Mouse (Mus musculus) liver, postnatal 0 days (tissue): Measurements from ENCODE around the gene Rapgefl1. TPM values are rescaled to one million over a fixed set of nuclear protein-coding genes. Genes with fewer than 3 reads are reported as not detected.

ENCODE experiments used
- ATAC-seq: fragments of 200-750 bp; cut with Nextera tagmentation; 2 replicates; pipeline ENCODE4 v1.8.0; 2017; ENCODE audit warnings: mild to moderate bottlenecking, moderate library complexity
- DNase-seq: peaks from one replicate; pipeline ENCODE4 v3.0.0-alpha.2; 2016
- H3K27ac ChIP-seq: fragments of 300-500 bp; sonication (generic); 2 replicates; pipeline ENCODE4 v1.5.1; 2014; ENCODE audit warnings: antibody characterized with exemption, moderate library complexity, mild to moderate bottlenecking, low read depth
- H3K27me3 ChIP-seq: fragments of 300-500 bp; sonication (generic); 2 replicates; pipeline ENCODE4 v1.6.1; 2014; ENCODE audit warnings: low read length, control low read depth, mixed read lengths; ENCODE audit not compliant: insufficient read depth
- H3K36me3 ChIP-seq: fragments of 300-500 bp; sonication (generic); replicated peaks from 2 replicates; pipeline ENCODE4 v1.6.1; 2014; ENCODE audit warnings: mild to moderate bottlenecking, control low read depth, low read length, moderate library complexity, mixed read lengths; ENCODE audit not compliant: insufficient read depth
- H3K4me1 ChIP-seq: fragments of 300-500 bp; sonication (generic); 2 replicates; pipeline ENCODE4 v1.6.1; 2014; ENCODE audit warnings: antibody characterized with exemption, mild to moderate bottlenecking, control low read depth; ENCODE audit not compliant: insufficient read depth
- H3K4me2 ChIP-seq: fragments of 300-500 bp; sonication (generic); 2 replicates; pipeline ENCODE4 v1.6.1; 2014; ENCODE audit warnings: low read depth, mild to moderate bottlenecking, low read length, moderate library complexity, mixed read lengths
- H3K4me3 ChIP-seq: fragments of 300-500 bp; sonication (generic); 2 replicates; pipeline ENCODE4 v1.5.1; 2014; ENCODE audit warnings: low read depth, low read length
- H3K9ac ChIP-seq: fragments of 300-500 bp; sonication (generic); replicated peaks from 2 replicates; pipeline ENCODE4 v1.6.1; 2014; ENCODE audit warnings: mild to moderate bottlenecking, moderate library complexity
- H3K9me3 ChIP-seq: fragments of 300-500 bp; sonication (generic); 2 replicates; pipeline ENCODE4 v1.6.1; 2016; ENCODE audit warnings: mild to moderate bottlenecking, control low read depth, low read length, mixed read lengths
- CTCF ChIP-seq: sonication (generic); IDR thresholded peaks from 2 replicates; pipeline ENCODE4 v1.5.1; 2016; ENCODE audit warnings: antibody characterized with exemption, low read depth
- EP300 ChIP-seq: IDR thresholded peaks from 2 replicates; pipeline ENCODE4 v1.6.1; 2016; ENCODE audit warnings: antibody characterized with exemption, low read depth, mild to moderate bottlenecking
- WGBS: fragments of 180-500 bp; shearing (Covaris S2); extraction: QIAGEN DNeasy Blood & Tissue Kit; methylation state at CpG from one replicate; pipeline ENCODE4 v1.1.7; 2014; ENCODE audit not compliant: insufficient replicate concordance; 5-methylcytosine and 5-hydroxymethylcytosine counted together
- polyA plus RNA-seq: library from polyadenylated mRNA; unstranded; fragments of >200 nt; fragmentation: Nextera tagmentation; extraction: Ambion mirVana; gene quantifications from 2 replicates; pipeline ENCODE4 v1.2.1, GENCODE M21; 2015

Gene Rapgefl1
- polyA plus RNA-seq, 1 experiment from 2014 or later = 0.21 TPM

GRCm38 (mm10) chr11:98829091-98829775 is 7.4 kb upstream of the Rapgefl1 start:
- H3K4me2 ChIP-seq = no peak overlapping the region
- H3K27me3 ChIP-seq = no peaks in the 10 kb centered on the region
- peak; percentile 24 for ATAC-seq
- H3K4me3 ChIP-seq = no peak overlapping the region
- H3K36me3 ChIP-seq = peaks cover 72% of the 10 kb centered on the region
- H3K9me3 ChIP-seq = no peaks in the 10 kb centered on the region
- no peak overlapping the region for H3K27ac ChIP-seq
- H3K4me1 ChIP-seq = no peaks in the 10 kb centered on the region
- no peak overlapping the region for H3K9ac ChIP-seq
- WGBS = 66% methylated on average over 12 of the region's 12 CpGs
- TF ChIP-seq CTCF (peak; percentile 87), EP300 (no peak)
- peak; percentile 38 for DNase-seq

DNA sequence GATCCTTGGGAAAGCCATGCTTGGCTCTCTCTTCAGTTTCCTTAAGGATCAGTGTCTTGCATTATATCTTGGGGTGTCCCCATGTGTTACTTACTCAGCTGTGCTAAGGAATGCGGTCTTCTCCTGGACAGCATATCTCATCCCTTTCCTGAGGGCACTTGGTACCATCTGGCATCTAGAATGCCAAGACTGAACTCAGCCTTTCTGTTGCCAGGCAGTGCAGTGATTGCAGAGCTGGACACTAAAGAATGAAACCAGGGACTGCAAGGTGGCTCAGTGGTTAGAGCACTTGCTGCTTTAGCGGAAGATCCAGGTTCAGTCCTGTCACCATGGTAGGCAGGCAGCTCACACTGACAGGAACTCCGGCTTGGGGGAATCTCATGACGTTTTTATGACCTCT is 6.7 kb upstream of the Rapgefl1 start:
- H3K4me2 ChIP-seq = no peak overlapping the region
- H3K36me3 ChIP-seq = peaks cover 66% of the 10 kb centered on the region
- H3K9me3 ChIP-seq = no peaks in the 10 kb centered on the region
- TF ChIP-seq EP300 (no peak), CTCF (no peak)
- no peaks in the 10 kb centered on the region for H3K4me1 ChIP-seq
- no peak overlapping the region for H3K4me3 ChIP-seq
- 87% methylated on average over 4 of the region's 4 CpGs for WGBS
- H3K27me3 ChIP-seq = no peaks in the 10 kb centered on the region
- DNase-seq (no peak), ATAC-seq (no peak)
- no peak overlapping the region for H3K27ac ChIP-seq
- no peak overlapping the region for H3K9ac ChIP-seq

DNA sequence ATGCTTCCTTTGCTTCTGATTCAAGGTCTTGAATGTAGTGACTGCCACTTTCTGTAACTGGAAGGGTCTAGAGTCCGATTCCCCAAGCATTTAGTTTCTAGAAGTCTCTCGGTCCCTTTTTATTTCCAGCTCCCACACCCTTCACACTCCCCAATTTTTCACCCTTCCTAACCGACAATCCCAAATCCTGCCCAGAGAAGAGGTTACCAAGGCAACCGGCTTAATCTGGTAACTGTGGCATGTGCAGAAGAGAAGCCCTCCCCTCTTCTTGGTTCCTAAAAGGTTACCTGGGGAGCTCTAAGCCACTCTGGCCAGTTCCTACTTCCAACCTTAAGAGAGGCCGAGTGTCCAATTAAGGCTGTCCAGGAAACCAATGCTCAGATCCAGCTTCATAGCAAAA is 1.3 kb upstream of the Rapgefl1 start:
- Histone ChIP-seq H3K27me3 (peaks cover 19% of the 10 kb centered on the region), H3K9me3 (no peaks in the 10 kb centered on the region), H3K36me3 (peaks cover 32% of the 10 kb centered on the region), H3K4me1 (peaks cover 12% of the 10 kb centered on the region), H3K9ac (no peak overlapping the region), H3K27ac (no peak overlapping the region), H3K4me2 (no peak overlapping the region), H3K4me3 (no peak overlapping the region)
- DNase-seq = no peak
- ATAC-seq = no peak
- WGBS = 67% methylated on average over 5 of the region's 5 CpGs
- no peak for TF ChIP-seq EP300
- no peak for TF ChIP-seq CTCF

- Histone ChIP-seq H3K4me3 (no peak overlapping the region), H3K27ac (no peak overlapping the region), H3K4me2 (no peak overlapping the region), H3K36me3 (peaks cover 31% of the 10 kb centered on the region), H3K4me1 (peaks cover 12% of the 10 kb centered on the region), H3K9ac (no peak overlapping the region), H3K27me3 (peaks cover 19% of the 10 kb centered on the region), H3K9me3 (no peaks in the 10 kb centered on the region)
- WGBS = 57% methylated on average over 3 of the region's 3 CpGs
- no peak for ATAC-seq
- DNase-seq = no peak
- TF ChIP-seq CTCF = no peak
- no peak for TF ChIP-seq EP300
These were observed 860 bp upstream of the Rapgefl1 start for GRCm38 (mm10) chr11:98835725-98836124.

- peaks cover 12% of the 10 kb centered on the region for H3K4me1 ChIP-seq
- no peaks in the 10 kb centered on the region for H3K9me3 ChIP-seq
- 37% methylated on average over 7 of the region's 7 CpGs for whole genome bisulfite sequencing
- no peak for TF ChIP-seq EP300
- no peak for TF ChIP-seq CTCF
- H3K27me3 ChIP-seq = peaks cover 19% of the 10 kb centered on the region
- DNase-seq (no peak), ATAC-seq (no peak)
- peaks cover 28% of the 10 kb centered on the region for H3K36me3 ChIP-seq
- H3K4me2 ChIP-seq = peak overlapping the region; percentile 85
- peak overlapping the region; percentile 57 for H3K4me3 ChIP-seq
- H3K9ac ChIP-seq = no peak overlapping the region
- no peak overlapping the region for H3K27ac ChIP-seq
These were observed 457 bp upstream of the Rapgefl1 start for GRCm38 (mm10) chr11:98836128-98836527.

DNA sequence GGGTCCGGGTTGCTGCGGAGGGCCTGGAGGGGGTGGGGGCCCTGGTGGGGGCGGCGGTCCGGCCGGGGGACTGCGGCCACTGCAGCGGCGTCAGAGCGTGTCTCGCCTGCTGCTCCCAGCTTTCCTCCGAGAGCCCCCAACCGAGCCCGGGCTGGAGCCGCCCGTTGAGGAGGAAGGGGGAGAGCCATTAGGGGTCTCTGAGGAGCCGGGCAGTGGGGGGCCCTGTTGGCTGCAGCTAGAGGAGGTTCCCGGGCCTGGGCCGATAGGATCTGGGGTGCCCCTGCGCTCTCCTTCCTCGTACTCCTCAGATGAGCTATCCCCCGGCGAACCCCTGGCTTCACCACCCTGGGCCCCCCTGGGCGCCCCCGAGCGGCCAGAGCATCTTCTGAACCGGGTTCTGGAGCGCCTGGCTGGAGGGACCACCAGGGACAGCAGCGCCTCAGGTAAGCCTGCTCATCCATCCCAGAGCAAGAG is 683 bp downstream of the Rapgefl1 start:
- peak overlapping the region; percentile 57 for H3K4me3 ChIP-seq
- H3K27me3 ChIP-seq = peaks cover 19% of the 10 kb centered on the region
- peak; percentile 20; the same call in 1 of the 2 replicates for TF ChIP-seq CTCF
- TF ChIP-seq EP300 = no peak

More for the DNA sequence above, 683 bp downstream of the Rapgefl1 start:
- ATAC-seq = no peak
- Histone ChIP-seq H3K9ac (peak overlapping the region; percentile 68), H3K27ac (no peak overlapping the region), H3K9me3 (no peaks in the 10 kb centered on the region), H3K36me3 (peaks cover 17% of the 10 kb centered on the region), H3K4me1 (peaks cover 12% of the 10 kb centered on the region), H3K4me2 (peak overlapping the region; percentile 85)
- 4% methylated on average over 13 of the region's 29 CpGs for WGBS
- no peak for DNase-seq
